Mouse (Mus musculus) v-Abl transformed pro-B cells (cell line): ENCODE results near the gene Pde10a.

Experiments
- in situ Hi-C, 2 experiments: fragments of 400-800 bp; cut with MboI; formaldehyde crosslinking; loops; one replicate each; pipeline ENCODE4 v1.15.1; 2025; ENCODE audit not compliant: unreplicated experiment in 2 of 2

The Pde10a gene

DNA sequence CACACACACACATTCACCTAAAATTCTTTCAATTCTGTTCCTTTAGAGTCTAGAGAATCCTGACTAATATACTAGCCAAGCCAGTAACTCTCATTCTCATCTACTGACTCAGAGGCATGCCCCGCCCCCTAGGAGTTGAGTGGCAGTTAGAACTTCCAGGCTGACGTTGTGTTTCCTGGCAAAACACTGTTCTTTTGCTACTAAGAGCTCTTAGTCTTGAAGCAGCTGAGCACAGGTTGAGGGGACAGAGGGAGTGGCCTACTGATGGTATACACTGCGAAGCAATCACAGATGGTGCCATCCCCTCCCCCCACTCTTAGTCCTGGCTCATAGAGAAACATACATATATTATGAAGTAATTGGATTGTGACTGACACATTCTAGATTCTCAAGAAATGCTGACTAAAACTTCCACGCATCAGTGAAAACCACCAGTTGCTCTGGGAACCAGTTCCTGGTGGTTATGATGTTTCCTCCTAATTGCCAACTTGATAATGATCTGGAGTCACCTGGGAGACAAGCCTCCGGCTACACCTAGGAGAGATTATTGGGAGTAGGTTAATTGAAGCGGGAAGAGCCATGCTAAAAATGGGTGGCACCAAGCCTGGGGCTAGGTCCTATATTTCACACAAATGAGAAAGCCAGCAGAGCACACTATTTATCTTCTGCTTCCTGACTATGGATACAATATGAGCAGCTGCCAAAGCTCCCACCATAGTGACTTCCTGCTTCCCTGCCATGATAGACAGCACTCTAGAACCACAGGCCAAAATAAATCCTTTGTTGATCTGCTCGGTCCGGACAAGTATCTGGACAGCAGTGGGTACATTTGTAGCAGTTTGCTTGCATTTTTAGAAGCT lies 339.7 kb downstream of the Pde10a start:
- in situ Hi-C loops: no loop called here

DNA sequence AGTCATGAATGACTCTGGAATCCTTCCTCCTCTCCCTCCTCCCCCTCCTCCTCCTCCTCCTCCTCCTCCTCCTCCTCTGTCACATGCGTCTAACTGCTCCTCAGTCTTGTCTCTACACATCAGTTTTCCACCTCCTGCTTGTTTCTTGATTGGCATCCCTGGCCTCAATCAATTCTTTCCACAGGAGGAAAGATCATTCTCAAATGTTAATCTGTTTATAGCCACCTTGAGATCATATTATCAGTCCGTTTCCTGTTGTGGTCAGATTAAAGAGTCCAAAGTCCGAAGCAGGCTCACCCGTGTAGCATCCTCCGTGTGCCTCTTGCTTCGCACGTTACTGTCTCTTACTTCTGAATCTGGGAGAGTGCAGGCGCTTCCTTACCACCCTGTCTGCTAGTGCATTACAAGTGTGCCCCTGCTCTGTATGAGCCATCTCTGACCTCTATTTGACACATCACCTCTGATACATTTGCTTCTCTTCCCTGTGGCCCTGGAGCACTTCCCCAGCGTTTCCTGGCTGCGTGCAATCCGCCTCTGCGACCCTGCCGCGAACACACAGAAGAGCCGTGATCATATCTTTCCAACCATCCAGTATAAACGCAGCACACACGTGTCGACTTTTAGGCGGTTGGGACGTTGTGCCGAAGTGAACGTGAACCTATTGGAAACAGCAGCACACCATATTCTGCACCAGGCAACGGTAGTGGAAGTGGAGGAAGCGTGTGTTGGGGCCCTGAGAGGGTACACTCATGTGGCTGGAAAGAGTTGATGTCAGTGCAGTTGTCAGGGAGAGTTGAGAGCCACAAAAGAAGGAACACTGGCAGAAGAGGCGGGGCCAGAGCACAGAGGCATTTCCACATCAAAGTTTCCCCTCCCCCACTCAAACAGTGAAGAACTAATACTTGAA lies 342.4 kb downstream of the Pde10a start:
- in situ Hi-C loops: no loop called here

DNA sequence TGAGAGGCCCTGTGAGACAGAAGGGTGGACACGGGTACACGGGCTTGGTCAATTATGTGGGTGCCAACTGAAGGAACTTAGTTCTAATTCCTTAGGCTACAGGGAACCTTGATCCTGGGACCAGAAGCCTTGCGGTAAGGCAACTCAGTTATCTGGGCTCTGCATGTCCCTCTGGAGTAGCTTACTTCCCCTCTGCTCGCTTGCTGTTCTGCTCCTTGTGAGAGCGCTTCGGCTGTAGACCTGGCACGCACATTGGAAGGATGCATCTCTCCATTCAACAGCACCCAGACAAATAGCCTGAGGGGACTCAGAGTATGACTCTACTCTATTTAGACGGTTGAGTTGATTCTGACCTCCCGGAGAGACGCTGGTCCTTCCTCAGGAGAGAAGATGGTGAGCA lies 344.1 kb downstream of the Pde10a start:
- in situ Hi-C loops: no loop called here

DNA sequence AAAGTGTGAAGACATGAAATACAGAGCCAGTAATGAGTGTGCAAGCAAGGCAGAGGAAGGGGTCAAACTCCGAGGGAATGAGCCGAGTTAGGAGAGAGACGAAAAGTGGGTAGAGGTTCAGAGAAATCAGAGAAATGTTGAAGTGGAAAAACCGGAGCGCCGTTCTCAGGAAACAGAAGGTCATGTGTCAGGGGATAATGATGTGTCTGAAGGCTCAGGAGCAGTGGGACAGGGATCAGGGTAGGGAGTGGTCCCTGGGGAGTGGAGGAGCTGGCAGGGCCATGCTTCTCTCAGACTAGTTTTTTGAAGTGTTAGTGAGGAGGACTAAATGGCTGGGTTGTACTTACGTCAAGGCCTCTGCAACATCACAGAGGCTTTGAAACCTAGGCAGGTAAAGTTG lies 345.7 kb downstream of the Pde10a start:
- in situ Hi-C loops: no loop called here

DNA sequence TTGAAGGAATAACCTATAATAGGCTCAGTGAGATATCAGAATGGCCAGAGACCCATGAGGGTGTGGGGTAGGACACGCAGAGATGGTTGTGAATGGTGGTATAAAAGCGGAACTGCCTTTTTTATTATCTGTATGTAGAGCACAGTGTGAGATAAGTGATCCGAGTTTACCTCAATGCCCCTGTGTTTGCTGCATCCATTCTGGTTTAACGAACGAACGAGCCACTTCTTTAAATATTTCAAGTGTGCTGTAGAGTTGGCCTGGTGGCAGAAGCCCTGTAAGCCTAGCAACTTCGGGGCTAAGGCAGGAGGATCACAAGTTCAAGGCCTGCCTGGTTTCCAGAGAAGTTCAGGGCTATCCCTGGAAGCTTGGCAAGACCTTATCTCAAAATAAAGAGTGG lies 346.2 kb downstream of the Pde10a start:
- in situ Hi-C loops: no loop called here

DNA sequence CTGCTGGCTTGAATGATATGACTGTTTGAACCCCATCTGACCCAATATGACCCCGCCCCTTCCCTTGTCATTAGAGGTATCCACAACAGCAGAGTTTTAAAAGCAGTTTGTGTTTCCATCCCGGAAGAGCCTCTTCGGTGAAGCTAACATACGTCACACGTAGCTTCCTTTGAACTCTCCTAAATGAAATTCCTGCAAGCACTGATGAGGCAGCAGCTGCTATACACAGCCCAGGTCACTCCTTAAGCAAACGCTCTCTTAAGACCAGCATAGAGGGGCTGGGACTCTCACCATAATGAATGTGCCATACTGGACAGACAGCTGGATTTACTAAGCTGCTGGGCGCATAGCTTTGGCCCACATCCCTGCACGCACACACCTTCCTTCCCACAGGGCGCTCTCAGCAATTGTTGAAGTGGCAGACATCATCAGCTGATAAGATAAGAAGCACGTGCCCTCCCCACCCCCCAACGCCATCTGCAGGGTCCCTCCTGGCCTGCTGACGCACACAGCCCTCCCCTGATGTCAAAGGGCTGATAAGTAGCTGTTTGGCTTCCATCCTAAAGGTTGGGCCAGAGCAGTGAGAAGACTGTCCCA lies 346.9 kb downstream of the Pde10a start:
- in situ Hi-C loops: no loop called here

DNA sequence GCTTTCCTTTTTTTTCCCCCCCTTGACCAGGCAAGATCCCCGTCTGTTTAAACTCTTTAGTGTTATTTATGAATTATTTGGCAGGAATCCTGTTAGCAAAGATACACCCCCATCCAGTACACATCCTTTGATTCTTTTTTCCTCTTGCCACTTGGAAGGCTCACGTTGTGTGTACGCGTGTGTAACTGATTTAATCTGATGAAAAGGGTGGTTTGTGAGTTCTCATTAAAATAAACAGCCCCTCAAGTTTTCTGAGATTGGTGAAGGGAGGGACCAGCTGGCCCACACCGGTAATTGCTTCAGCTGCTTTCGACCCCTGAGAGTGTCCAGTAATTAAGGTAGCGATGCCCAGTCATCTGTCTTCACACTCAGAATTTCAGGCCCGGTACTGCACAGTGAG lies 347.4 kb downstream of the Pde10a start:
- in situ Hi-C loops: no loop called here

DNA sequence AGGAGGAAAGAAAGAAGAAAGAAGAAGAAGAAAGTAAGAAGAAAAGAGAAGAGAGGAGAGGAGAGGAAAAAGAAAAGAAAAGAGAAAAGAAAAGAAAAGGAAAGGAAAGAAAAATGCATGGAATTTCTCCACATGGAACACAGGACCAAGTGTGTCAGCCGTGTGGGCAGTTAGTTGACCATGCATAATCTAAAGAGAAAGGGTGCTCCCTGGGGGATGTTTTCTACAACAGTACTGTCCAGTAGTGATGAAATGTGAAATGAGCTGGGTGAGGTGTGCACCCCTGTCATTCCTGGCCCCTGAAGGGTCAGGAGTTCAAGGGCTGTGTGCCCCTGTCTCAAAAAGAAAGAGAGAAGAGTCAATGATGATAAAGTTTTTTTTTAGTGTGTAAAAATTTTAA lies 352.9 kb downstream of the Pde10a start:
- in situ Hi-C loops: no loop called here

DNA sequence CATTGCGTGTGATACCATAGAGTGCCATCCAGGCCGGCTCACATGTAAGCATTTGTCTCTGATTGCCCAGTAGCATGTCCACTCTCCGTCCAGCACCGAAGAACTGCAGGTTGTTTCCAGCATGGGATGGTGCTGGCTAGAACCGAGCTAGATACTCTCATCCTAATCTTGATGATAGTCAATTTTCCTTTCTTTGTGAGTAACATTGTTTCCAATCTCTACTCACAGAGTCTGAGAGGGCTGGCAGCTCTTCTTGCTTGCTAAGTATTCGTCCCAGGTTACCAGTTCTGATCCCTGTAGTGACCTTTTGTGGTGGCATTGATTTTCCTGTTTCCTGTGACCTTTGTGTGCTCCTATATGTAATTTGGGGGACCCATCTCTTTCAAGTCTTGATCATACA lies 356.5 kb downstream of the Pde10a start:
- in situ Hi-C loops: no loop called here

DNA sequence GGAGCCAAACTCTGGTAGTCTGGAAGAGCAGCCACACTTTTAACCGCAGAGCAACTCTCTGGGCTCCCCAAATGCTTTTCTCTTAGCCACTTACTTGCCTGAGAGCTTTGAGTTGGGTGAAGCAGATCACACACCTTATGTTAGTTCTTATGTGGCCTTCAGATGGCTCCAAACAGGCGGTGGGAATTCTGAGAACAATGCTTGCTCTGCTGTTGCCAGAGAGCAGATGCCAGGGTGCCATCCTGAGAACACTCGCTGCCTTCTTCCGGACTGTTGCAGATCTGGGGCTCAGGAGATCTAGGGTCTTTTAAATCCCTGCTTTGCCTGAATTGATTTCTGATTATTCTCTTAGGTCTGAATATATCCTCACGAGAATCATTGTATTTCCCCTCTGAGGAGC lies 359.5 kb downstream of the Pde10a start:
- in situ Hi-C loops: no loop called here

DNA sequence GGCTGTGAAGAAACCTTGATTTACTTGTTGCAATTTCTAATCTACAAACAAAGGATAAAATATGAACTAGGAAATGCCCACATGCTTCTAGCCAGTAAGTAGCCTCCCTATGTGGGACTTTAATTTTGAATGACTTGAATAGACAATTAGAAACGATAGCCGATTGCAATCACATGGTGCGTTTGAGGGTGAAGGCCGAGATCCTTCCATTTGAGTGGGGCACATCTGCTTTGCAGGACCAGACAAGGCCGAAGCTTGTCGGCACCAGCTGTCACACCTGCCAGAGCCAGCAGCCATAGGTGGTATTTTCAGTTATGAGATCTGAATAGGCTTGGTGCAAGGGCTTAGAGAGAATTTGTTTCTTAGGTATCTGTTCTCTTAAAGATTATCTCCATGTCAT lies 360.7 kb downstream of the Pde10a start:
- in situ Hi-C loops: no loop called here

DNA sequence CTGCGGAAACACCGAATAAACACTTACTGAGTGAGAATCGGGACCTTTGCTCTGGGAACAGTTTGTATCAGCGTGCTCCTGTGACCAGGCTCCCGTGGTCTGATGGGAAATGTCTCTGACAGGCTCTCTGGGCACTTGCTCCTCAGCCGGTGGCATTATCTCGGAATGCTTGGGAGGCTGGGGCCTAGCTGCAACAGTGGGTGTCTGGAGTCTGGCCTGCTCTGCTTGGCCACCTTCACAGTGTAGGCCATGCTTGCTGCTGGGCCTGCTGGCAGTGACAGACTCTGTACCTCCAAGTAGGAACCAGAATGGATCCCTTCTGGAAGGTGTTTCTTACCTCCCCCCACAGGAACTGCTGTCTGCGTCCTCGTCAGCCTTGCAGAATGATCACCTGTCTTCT lies 362.9 kb downstream of the Pde10a start:
- in situ Hi-C loops: no loop called here

DNA sequence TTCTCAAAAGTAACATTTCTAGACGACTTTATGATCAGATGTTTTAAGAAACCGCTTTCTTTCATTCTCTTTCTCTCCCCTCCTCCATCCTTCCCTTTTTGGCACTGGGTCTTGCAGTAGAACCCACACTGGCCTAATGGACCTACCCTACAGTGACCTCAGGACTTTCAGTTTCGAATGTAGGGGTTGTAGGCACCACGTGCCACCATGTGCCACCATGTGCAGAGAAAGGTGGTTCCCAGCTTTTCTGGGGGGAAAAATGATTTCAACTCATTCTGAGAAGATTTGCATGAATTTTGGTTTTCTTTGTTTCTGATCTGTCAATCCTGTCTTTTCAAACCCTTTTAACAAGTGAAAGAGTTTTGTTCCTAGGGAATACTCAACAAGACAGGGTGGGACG lies 363.5 kb downstream of the Pde10a start:
- in situ Hi-C loops: no loop called here

DNA sequence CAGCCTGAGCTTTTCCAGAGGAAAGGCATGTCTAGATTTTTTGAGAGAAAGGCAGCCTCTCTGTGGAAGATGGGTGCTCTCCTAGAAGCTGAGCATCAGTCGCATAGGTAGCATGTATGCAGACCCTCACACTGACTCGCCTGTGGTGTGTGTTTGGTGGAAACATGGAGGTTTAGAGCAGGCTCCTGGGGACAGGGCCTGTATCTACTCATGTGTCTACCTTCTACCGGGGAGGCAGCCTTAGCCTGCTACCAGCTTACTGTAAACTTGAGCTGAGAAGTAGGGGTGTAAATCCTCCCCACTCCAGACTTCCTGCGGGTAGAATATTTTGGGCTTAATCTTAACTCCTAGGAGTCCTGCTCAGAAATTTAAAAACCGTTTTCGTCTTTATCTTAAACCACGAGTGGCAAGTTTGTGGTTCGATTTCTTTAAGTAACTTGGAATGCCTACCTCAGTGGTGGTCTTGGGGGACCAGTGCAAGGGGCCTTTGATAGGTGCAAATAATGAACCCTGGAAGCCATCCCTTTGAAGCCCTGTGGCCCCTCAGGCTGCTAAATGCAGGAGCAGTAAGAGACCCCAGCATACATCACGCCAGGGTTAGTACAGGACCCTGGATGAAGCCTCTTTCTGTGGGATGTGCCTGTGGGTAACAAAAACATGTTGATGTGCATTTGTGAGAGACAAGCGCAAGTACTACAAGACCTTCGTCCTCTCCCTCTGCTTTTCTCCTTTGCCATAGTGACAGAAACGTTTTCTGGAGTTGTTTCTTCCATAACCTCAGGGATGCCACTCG lies 367.2 kb downstream of the Pde10a start:
- in situ Hi-C loops: no loop called here

DNA sequence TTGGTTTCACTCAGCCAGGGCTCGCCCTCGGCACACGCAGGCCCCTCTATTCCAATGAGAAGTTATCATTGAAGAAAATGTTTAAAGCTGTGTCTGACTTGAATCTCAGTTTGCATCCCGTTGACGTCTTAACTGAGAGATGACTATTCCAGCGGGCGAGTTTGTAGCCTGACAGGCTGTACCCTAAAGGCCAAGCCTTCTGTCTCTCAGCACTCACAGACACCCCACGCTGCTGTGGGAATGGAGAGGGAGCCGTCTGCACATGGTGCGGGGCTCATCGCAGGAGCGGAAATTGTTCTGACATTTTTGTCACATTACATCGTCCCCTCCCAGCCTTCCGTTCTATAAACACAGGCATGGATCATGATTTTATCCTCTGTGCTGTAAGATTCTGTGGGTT lies 370.8 kb downstream of the Pde10a start:
- in situ Hi-C loops: no loop called here

DNA sequence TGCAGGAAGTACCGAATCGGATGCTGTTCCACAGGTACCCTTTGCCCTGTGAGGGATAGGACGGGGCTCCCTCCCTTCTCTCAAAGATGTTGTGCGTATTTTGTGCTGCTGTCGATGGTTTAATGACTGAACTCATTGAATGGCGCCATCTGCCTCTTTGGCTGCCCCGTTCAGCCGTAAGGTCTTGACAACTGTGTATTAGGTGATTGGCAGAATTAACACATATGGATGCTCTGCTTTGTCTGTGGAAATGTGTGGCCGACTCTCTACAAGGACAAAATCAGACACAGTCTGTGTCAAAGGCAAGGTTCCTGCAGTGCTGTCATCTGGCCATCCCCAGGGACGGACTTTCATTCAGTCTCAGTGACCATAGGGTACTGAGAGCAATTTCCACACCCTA lies 372.6 kb downstream of the Pde10a start:
- in situ Hi-C loops: no loop called here

DNA sequence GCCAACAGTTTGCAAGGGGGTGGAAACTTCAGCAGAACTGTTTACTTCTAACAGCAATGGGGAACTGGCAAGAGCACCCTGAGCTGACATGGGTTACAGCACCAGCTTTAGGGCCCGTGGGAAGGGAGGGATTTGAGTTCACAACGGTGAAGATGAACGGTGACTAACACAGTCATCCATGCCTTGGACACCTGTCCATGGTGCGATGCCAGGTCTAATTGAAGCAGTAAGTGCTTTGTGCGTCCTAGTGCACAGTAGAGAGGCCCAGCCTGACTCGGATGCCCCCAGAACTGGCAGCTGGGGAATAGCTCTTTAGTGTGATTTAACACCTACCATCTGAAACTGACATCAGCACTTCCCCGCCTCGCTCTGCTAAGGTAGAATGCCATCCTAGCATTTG lies 373.0 kb downstream of the Pde10a start:
- in situ Hi-C loops: no loop called here

DNA sequence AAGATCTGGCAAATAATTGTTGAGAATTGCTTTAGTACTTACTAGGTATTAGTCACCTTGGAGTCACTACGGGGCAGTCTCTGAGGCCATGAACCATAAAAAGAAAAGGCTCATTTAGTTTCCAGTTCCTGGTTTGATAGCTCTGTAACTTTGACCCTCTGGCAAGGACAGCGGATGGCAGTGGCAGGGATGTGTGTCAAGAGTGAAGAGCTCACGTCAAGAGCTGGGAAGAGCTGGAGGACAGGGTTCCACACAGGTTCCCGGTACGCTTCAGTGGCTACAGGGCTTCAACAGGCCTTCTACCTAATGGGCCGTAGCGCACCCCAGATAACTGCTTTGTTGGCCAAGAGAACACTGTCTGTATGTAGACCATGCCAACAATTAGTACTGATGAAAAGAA lies 374.0 kb downstream of the Pde10a start:
- in situ Hi-C loops: no loop called here

DNA sequence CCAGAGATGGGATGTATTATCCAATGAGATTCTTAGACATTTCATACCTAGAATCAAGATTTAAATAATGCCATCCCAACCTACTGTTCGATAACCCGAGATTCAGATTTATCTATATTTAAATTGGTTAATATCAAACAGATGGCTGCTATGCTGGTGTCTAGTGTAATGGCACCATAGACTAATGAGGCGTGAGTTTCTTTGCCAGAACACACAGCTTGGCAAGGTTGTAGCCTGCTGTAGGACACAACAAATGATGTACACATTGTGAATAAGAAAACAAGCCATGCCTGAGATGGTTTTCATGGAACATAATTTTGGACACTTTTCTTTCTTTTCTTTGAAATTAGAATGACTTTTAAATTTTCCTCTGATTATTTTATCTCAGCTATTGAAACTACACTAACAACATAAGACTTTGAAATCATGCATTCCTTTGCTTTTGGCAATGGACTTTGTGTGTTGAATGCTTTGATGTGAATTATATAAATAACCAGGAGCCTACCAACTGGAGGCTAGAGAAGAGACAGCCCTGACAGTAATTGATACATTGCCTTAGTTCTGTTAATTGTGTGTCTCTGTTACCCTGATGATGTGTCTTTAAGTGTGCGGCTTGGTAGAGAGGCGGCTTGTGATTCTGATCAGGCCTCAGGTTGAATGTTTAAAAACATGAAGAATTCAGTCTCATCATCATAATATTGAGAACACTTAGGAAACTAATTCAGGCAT lies 378.5 kb downstream of the Pde10a start:
- in situ Hi-C loops: no loop called here

DNA sequence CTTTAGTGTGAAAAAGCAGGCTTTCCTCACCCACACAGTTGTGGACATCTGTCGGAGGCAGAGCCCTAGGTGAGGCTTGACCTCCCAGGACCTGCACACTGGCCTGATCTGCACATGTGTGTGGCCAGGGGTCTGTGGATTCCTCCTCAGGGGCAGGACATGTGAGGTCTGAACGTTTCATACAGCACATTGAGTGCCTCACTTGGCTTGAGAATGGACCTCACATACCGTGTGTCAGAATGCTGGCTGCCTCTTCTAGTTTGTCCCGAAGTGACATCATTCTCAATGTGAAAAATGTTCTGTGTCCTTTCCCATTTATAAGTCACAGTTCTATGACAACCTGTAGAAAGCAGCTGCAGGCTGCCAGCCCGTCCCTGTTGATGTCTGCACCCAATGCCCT lies 385.4 kb downstream of the Pde10a start:
- in situ Hi-C loops: no loop called here
